Comparison of ENCODE assay signal across 8 mouse cellular contexts in the genomic region with DNA sequence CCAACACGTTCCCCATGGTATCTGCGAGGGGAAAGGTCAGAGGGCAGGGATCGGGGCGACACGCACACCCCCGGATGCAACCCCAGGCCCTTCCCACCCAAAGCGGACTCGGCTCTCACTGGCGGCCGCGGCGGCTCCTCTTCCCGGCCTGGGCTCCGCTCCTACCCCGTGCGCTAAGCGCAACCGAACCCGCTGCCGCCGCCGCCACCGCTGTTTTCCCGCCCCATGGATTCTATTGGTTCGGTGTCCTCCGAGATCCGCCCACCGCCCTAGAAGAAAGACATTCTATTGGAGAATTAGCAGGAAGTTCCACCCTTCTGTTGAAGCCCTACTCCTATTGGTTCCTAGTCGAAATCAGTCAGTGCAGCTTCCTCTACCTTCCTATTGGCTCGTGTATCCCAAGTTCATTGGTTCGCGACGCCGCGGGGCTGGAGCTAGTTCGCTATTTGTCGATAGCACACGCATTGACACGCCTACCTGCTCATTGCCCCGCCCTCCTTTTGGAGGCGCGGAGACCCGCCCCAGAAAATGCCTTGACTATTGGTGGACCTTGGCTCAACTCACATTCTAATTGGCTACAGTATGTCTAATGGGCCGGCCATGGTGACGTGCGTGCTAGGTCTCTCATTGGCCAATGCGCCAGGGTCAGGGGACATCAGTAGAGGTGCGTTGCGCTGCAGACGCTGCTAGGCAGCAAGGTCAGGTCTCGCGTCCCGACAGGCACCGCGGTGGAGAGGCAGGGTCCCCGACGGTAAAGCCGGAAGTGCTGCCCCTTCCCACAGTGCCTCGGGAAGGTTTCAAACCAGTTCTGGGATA. TPM values are rescaled to one million over a fixed set of nuclear protein-coding genes. Genes with fewer than 3 reads are reported as not detected.
DNase-seq lines count a peak whose midpoint lies in the region; ATAC-seq and TF ChIP-seq lines count a peak whose summit lies in the region.

A gene (minus strand): TSS at position 200 of the 816 bp plus-strand sequence.

- ATAC-seq in Patski, result peak; percentile 97
- peak; percentile 99 for ATAC-seq in hindbrain, embryonic 13.5 days (ENCODE audit: low FRiP score)

- peaks cover 44% of the 10 kb centered on the region for H3K36me3 ChIP-seq in hindbrain, embryonic 13.5 days

- peak within 1 kb of the TSS; percentile 98 for H3K9ac ChIP-seq in hindbrain, embryonic 13.5 days

- H3K27ac ChIP-seq in hindbrain, embryonic 13.5 days, result peak within 1 kb of the TSS; percentile 93

- under 1% methylated on average over 59 of the region's 59 CpGs for WGBS in hindbrain, embryonic 13.5 days

- H3K9me3 ChIP-seq in hindbrain, embryonic 13.5 days, result no peaks in the 10 kb centered on the region

- no peaks in the 10 kb centered on the region for H3K27me3 ChIP-seq in Patski
- H3K27me3 ChIP-seq in hindbrain, embryonic 13.5 days, result no peaks in the 10 kb centered on the region

- no peak for TF ChIP-seq CTCF in Patski (IDR thresholded peaks at IDR 0.05)

- peak within 1 kb of the TSS; percentile 98 for H3K4me2 ChIP-seq in hindbrain, embryonic 13.5 days

- H3K4me3 ChIP-seq in hindbrain, embryonic 13.5 days, result peak within 1 kb of the TSS; percentile 97

- in situ Hi-C loops in Patski (cut with MboI; ENCODE audit: low pct_unique_long_range_greater_than_20kb), result no loop called here

- DNase-seq in Patski (ENCODE audit: low read depth, low spot score), result peak; percentile 99
- DNase-seq in cerebellum, postnatal 14 days, result peak; percentile 99
- DNase-seq in frontal cortex, postnatal 14 days (ENCODE audit: low spot score in 2 of 2), result peak; percentile 99 to 100
- peak; percentile 81 to 88 for DNase-seq in layer of hippocampus, postnatal 25 days (ENCODE audit: extremely low spot score in 1 of 2, low spot score in 1 of 2)
- DNase-seq in lung, postnatal 25 days (ENCODE audit: low spot score), result peak; percentile 100
- peak; percentile 100 for DNase-seq in retina, embryonic 14.5 days (ENCODE audit: low spot score)
- DNase-seq in thymus, postnatal 4 days, result peak; percentile 98

- H3K4me1 ChIP-seq in hindbrain, embryonic 13.5 days (replicated peaks), result peaks cover 26% of the 10 kb centered on the region

- POLR2A ChIA-PET in Patski (lab: Charles Lee), result interaction anchor here (0.8 to 1.3 kb wide), 4 partner anchors 20 to 49 kb away, joined by 3 to 4 read pairs (median 3); no protein-coding TSS in a partner anchor

- CTCF ChIA-PET in Patski (lab: Charles Lee), result interaction anchor here (1.0 to 6.6 kb wide), 4 partner anchors 25 to 353 kb away, joined by 3 to 43 read pairs (median 3); no protein-coding TSS in a partner anchor

RNA-seq across cellular contexts. Expression of the gene that starts here (rescaled TPM):
- 142 TPM for polyA plus RNA-seq in Patski (2021)
- polyA plus RNA-seq in hindbrain, embryonic 13.5 days (2015; fragmentation: Nextera tagmentation; extraction: Ambion mirVana), result 119 and 124 TPM in 2 replicates
- total RNA-seq in layer of hippocampus, postnatal 25 days (2021), result 100 to 1,000 TPM; 109 TPM

Comparison
In these comparisons a context has a peak if more than half of its experiments do, and no peak if none do; other contexts are left out.
1. Peak in every context shown above with its lines: DNase-seq, ATAC-seq, H3K4me3 ChIP-seq and H3K27ac ChIP-seq.